Mouse (Mus musculus) spleen, postnatal 14 days (tissue): ENCODE measurements at regions not wholly inside any gene's neighbourhood (a gene's known extent, or its start where the extent isn't known, plus 50 kb on each side); places are given as distances from the start of the nearest gene placed in this dataset.
A peak's percentile ranks its signal among the peaks of the same experiment; 100 is the strongest.
"Not testable (repeated sequence)": the region's sequence is repeated elsewhere in the genome, so short reads cannot be mapped to it uniquely, and the experiment has no call there.

ENCODE experiments used
- DNase-seq, 2 experiments: peaks; one replicate each; pipeline ENCODE4 v3.0.0; 2021 to 2022; ENCODE audit warnings: low spot score in 2 of 2

DNA sequence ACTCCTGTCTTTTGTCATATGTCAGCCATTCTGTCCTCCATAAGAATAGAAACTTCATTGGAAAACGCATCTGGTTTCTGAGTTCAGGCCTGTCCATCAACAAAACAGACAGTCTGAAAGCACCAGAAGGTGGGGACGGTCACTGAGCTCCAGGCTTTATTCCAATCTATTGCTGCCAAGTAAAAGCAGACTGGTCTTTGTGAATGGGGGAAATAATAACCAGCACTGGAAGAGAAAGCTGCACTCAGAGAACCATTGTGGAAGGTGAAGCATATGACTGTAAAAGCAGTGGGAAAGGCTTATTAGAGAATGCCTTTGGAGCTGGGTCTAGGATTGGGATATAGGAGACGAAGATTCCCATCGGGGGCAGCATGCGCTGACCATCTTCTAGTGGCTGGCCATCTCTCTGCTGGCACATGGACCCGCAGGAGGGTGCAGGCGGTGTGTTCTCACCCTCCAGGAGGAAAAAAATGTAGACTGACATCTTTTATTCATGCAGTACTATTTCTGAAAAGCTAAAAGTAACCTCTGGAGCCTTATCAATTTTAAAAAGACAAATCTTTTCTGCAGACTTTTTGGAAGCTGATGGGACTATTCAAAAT lies 1638.0 kb downstream of the Car8 start:
- DNase-seq: no peak

DNA sequence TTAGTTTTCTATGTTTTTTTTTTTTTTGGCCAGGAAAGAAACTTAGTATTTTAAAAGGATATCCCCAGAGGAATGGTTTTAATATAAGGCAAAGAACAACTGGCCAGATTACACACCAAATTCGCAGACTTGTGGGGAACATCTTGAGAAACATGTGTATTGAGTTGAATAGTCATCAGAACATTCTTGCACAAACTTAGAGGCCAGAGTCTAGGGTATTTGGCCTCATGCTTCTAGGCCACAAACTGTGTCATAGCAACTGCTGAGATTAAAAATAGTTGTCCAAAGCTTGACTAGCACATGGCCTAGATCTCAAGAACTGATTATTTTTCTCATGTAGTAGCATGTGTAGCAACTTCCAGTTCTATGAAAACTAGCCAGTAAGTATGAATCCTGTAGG lies 1642.5 kb downstream of the Car8 start:
- DNase-seq: no peak

DNA sequence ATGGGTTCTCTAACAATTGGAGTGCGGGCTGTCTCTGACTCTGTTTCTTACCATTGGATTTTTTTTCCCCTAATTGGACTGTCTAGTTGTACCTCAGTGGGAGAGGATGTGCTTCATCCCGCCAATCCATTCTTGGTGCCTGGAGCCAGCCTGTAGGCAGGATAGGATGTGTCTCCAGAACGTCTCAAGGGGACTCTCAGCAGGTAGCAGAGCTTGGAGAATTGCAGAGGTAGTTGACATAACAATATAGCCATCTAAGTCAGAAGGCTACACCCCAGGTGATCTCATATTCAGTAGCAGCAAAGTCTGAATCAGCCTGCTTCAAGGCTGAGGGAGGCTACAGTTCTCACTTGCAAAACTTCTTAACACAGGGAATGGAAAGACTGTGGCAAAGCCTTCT lies 1646.0 kb downstream of the Car8 start:
- DNase-seq: not testable (repeated sequence)

DNA sequence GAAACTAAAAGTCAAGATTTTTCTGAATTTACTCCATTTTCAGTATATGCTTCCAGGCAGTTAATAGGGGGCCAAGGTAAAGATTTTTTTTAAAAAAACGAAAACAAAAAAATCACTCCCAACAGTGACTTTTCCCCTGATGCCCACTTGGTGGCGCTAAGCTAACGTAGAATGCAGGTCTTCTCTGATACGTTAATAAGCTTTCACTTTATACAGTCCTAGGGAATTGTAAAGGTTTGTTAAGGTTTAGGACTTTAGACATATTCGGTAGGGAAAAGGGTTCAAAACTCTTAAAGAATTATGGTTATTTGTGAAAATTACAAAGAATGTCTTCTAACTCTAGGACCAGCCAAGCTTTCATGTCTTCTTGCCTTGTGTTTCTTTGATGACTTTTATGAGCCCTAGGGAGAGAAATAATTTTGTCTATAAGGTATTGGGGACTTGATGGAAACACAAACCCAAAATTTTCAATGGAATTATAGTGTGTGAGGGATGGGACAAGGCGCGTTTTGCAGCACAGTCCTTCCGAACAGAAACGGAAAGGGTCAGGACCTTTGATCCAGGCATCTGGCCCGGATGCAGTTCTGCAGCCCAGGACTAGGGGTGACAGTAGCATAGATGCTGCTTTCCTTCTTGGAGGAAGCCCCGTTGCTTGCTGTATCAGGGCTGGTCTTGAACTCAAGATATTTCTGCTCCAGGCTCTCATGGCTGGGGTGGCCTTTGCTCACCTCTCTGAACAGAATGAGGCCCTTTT lies 1677.1 kb downstream of the Car8 start:
- no peak for DNase-seq

DNA sequence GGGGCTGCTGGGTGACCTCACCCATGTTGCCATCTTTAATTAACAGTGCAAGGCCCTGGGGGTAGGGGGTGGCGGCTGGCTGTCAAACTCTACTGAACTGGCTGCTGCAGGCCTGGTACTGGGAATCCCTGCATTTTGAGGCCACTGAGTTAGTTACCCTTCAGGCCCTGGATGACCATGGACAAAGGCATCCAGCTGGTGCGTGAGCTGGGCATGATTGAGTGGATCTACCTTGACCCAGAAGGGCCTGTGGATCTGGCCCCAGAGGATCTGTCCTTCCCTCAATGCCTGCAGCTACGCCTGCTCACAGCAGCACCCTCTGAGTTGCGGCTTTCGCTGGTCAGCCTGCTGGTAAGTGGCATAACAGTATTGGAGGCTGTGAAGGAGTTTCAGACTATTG lies 1699.2 kb downstream of the Car8 start:
- DNase-seq: no peak

DNA sequence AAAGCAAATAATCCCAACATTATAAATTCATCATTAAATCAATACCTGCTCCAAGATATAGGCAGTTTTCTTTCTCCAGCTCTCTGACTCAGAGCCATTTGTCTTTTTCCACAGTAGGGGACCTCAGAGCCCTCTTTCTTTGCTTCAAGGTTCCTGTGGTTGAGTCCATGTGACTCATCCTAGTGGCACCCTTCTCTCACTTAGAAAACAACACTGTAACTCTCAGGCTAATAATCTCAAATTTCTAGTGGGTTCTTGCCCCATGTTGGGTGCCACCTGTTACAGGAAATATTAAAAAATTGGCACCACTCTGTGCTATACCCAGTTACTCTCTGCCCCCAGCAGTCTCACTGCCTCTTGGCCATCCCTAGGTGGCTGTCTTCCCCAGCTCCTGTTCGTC lies 1706.4 kb downstream of the Car8 start:
- DNase-seq: no peak

DNA sequence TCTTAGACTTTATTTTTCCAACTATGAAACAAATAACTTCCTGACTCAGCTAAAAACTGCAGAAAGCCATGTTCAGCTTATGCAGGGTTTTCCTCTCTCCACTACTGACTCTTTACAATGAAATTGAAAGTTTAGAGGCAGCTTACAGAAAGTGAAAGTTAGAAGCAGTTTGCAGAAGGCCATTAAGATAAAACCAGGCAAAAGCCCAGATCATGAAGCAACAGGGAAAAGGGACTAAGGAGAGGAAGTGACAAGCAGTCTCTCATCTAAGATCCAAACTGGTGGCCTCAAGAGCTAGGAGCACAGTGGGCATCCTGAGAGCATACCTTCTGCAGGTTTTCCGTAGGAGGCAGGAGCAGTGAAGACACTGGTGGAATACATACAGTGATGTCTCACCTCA lies 1721.2 kb downstream of the Car8 start:
- DNase-seq: no peak

DNA sequence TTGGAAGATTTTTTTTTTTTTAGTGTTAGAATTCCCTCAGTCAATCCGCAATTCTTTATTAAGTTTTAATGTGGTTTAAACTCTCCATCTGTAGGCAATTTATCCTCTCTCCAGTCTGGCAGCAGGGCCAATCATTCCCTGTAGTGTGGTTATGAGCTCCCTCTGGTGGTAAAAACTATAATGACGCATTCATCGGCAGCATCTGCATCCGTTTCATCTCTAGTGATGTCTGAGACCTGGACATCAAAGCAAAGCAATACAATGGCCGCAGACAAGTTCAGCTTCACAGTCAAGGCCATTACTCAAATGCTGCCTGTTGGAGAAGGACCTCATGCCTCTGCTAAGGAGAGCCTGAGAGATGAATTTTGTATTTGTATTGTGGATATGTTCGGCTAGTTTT lies 1721.7 kb upstream of the Impad1 start:
- peak in 1 of 2 experiments; percentile 45 for DNase-seq

DNA sequence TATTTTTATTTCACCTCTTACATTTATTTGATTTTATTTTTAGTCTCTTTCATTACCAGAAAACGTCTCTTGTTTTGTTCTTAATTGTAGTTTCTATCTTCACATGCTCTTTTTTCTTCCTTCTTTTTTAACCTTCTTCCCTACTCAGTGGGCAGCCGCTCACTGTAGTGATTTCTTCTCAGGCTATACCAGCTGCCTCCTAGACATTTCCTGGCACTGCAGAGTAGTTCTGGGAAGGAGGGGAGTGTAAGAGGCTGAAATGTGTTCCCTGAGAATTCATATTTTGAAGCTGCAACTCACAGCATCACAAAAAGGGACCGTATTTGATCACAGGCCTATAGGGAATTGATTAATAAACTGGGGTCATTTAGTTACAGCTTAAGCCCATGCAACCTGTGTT lies 1720.5 kb upstream of the Impad1 start:
- DNase-seq: no peak

DNA sequence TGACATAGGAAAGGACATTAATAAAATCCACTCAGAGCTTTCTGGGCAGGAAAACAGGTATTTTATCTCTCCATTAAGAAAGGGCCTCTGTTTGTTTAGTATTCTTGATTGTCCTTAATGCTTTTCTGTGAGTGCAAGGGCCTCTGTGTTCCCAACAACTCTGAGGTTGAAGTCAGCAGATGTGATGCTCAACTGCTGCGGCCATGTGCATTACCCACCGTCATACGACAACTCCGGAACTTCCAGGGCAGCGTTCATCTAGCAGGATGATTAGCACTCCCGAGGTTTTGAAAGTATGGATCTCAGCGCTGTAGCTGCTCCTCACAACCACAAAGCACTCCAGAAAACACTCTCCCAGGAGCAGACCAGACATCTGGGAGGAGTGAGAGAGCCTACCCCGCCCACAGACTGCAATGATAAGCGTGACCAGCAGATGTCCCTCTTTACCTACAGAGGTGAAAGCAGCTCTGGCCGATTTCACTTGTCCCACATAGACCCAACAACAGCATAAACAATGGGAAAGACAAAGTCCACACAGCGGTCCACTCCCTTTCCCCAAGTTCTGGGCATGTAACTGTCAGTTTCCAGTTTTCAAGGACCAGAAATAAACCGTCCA lies 1719.7 kb upstream of the Impad1 start:
- peak; percentile 33 to 66 for DNase-seq

DNA sequence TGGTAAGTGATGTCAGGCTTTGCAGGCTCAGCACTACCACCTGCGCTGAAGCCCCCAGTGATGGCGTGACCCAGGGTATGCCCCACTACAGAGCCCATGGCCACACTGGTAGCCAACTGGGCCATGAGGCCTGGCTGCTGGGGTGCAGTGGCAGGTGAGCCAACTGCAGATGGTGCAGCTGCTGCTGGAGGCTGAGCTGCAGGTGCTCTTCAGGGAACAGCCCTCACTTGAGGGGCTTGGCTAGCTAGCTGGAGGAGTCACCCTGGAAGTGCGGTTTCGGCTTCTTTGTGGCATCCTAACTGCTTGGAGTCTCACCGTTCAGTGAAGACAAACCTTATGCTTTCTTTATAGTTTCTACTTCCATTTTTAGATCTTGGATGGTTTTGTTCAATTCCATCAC lies 1714.9 kb upstream of the Impad1 start:
- no peak for DNase-seq
